Mouse (Mus musculus) stomach, embryonic 14.5 days (tissue): ENCODE measurements at regions not wholly inside any gene's neighbourhood (a gene's known extent, or its start where the extent isn't known, plus 50 kb on each side); places are given as distances from the start of the nearest gene placed in this dataset.

Source experiments
- ATAC-seq: fragments of 200-750 bp; cut with Nextera tagmentation; 2 replicates; pipeline ENCODE4 v1.8.0; 2017; ENCODE audit warnings: low read depth, moderate TSS enrichment; ENCODE audit not compliant: insufficient number of reproducible peaks, insufficient read depth, low FRiP score
- H3K27ac ChIP-seq: fragments of 300-500 bp; sonication (generic); 2 replicates; pipeline ENCODE4 v1.5.1; 2014; ENCODE audit warnings: mild to moderate bottlenecking, low read length, moderate library complexity, mixed read lengths
- H3K27me3 ChIP-seq: fragments of 300-500 bp; sonication (generic); 2 replicates; pipeline ENCODE4 v1.6.1; 2014; ENCODE audit warnings: low read length, control low read depth, mixed read lengths; ENCODE audit not compliant: control insufficient read depth, insufficient read depth
- H3K36me3 ChIP-seq: fragments of 300-500 bp; sonication (generic); 2 replicates; pipeline ENCODE4 v1.6.1; 2014; ENCODE audit warnings: mild to moderate bottlenecking, control low read depth, low read length, moderate library complexity, mixed read lengths; ENCODE audit not compliant: control insufficient read depth, insufficient read depth
- H3K4me1 ChIP-seq: fragments of 300-500 bp; sonication (generic); 2 replicates; pipeline ENCODE4 v1.6.1; 2014; ENCODE audit warnings: low read length, control low read depth, mixed read lengths; ENCODE audit not compliant: control insufficient read depth, insufficient read depth
- H3K4me2 ChIP-seq: fragments of 300-500 bp; sonication (generic); replicated peaks from 2 replicates; pipeline ENCODE4 v1.6.1; 2014; ENCODE audit warnings: low read depth, low read length, control low read depth
- H3K4me3 ChIP-seq: fragments of 300-500 bp; sonication (generic); 2 replicates; pipeline ENCODE4 v1.5.1; 2014; ENCODE audit warnings: low read depth, low read length, control low read depth
- H3K9ac ChIP-seq: fragments of 300-500 bp; sonication (generic); replicated peaks from 2 replicates; pipeline ENCODE4 v1.6.1; 2014; ENCODE audit warnings: low read depth, mild to moderate bottlenecking, control low read depth, low read length, moderate library complexity, mixed read lengths
- H3K9me3 ChIP-seq: fragments of 300-500 bp; sonication (generic); 2 replicates; pipeline ENCODE4 v1.6.1; 2016; ENCODE audit warnings: low read depth, low read length, control low read depth; ENCODE audit not compliant: control insufficient read depth
- WGBS: fragments of 180-500 bp; shearing (Covaris S2); extraction: QIAGEN DNeasy Blood & Tissue Kit; methylation state at CpG from one replicate; pipeline ENCODE4 v1.1.7; 2014; 5-methylcytosine and 5-hydroxymethylcytosine counted together

DNA sequence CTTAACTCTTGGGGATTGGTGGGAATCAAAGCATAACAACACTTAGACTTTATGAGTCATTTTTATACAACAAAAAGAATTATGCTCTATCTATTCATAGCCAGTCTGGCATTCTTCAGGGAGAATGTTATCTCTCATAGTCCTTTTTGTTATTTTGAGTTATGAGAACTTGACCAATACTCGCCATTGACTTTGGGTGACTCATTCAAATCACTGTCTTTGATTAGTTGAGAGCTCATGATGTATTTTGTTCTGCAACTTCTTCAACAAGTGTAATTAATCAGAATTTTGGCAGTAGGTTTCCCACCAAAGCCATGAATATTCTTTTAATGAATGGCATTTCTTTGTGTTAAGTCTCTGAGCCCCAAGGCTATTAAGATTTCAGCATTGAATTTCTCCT lies 139.6 kb downstream of the Ahr start:
- H3K9me3 ChIP-seq = no peaks in the 10 kb centered on the region
- ATAC-seq = no peak
- H3K4me2 ChIP-seq = no peak overlapping the region
- H3K27me3 ChIP-seq = no peaks in the 10 kb centered on the region
- no peaks in the 10 kb centered on the region for H3K4me1 ChIP-seq
- no peaks in the 10 kb centered on the region for H3K36me3 ChIP-seq
- WGBS = 80% methylated on average over 1 of the region's 1 CpGs
- no peak overlapping the region for H3K4me3 ChIP-seq
- no peak overlapping the region for H3K27ac ChIP-seq
- H3K9ac ChIP-seq = no peak overlapping the region

DNA sequence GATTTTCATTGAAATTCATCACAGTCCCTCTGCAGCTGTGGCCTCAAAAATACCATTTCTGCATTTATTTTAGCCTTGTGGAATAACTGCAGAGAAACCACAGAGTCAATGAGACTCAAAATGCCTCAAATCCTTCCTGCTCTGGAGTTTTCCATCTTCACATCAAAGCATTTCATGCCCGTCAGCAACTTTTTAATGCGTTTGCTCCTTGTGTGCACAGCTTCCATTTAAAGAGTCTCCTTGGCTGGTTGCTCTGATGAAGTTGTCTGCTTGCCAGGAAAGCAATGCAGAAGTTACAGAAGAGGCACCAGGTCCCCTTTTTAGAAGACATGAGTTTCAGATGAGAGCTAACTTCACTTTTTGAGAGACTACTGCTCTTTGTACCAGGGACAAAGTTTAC lies 142.7 kb downstream of the Ahr start:
- Histone ChIP-seq H3K9ac (no peak overlapping the region), H3K36me3 (no peaks in the 10 kb centered on the region), H3K4me1 (no peaks in the 10 kb centered on the region), H3K27me3 (no peaks in the 10 kb centered on the region), H3K27ac (no peak overlapping the region), H3K4me2 (no peak overlapping the region), H3K4me3 (no peak overlapping the region), H3K9me3 (no peaks in the 10 kb centered on the region)
- 58% methylated on average over 2 of the region's 2 CpGs for WGBS
- ATAC-seq = no peak

DNA sequence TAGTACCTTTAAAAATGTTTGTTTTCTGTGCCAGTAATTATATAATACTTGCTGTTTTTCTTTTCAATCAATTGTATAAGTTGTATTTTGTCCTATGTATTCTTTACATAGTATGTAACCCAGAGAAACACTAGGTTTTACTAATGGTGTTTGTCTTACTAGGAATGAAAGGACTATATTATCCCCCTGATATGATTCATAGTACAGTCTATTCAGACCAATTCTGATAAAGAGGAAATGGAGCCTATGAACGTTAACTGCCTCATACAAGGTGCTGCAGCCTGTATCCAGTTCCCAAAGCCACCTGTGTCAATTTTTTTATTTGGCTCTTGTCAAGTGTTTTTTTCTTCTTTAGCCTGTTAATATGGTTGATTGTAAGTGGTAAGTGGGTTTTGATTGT lies 144.6 kb downstream of the Ahr start:
- H3K36me3 ChIP-seq = no peaks in the 10 kb centered on the region
- H3K27ac ChIP-seq = no peak overlapping the region
- no peak overlapping the region for H3K4me3 ChIP-seq
- no peaks in the 10 kb centered on the region for H3K27me3 ChIP-seq
- no peak overlapping the region for H3K4me2 ChIP-seq
- WGBS = 65% methylated on average over 1 of the region's 1 CpGs
- no peaks in the 10 kb centered on the region for H3K4me1 ChIP-seq
- H3K9me3 ChIP-seq = no peaks in the 10 kb centered on the region
- peak; percentile 82 for ATAC-seq
- no peak overlapping the region for H3K9ac ChIP-seq

DNA sequence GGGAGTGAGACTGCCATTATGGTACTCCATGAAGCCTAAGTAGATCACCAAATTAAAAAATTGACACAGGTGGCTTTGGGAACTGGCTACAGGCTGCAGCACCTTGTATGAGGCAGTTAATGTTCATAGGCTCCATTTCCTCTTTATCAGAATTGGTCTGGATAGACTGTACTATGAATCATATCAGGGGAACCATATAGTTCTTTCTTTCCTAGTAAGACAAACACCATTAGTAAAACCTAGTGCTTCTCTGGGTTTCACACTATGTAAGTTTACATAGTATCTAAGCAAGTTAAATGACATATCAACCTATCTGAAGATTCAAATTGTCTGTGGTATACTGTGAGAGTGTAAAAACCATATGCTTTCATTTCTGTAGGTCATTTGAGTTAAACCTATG lies 145.0 kb downstream of the Ahr start:
- Histone ChIP-seq H3K9me3 (no peaks in the 10 kb centered on the region), H3K27ac (no peak overlapping the region), H3K36me3 (no peaks in the 10 kb centered on the region), H3K4me3 (no peak overlapping the region), H3K9ac (no peak overlapping the region), H3K27me3 (no peaks in the 10 kb centered on the region), H3K4me1 (no peaks in the 10 kb centered on the region), H3K4me2 (no peak overlapping the region)
- peak; percentile 74; the same call in 1 of the 2 replicates for ATAC-seq

DNA sequence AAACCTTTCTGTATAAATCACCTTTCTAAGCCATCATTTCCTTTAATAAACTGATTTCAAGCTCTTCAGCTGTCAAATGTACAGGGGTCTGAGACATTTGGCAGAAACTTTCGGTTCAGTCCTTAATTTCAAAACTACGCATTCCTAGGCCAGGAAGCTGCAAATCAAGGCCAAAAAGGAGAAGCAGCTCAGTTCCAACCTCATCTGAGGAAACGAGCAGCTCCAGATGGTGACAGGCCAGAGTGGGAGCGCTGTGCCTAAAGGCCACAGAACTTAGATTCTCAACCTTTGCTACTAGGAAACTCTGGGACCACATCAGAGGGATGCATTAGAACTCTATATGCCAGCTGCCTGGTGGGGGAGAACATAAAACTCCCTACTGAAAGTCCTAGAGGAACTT lies 150.6 kb downstream of the Ahr start:
- Histone ChIP-seq H3K4me3 (no peak overlapping the region), H3K9me3 (no peaks in the 10 kb centered on the region), H3K27me3 (no peaks in the 10 kb centered on the region), H3K27ac (no peak overlapping the region), H3K4me1 (no peaks in the 10 kb centered on the region), H3K36me3 (no peaks in the 10 kb centered on the region), H3K4me2 (no peak overlapping the region), H3K9ac (no peak overlapping the region)
- no peak for ATAC-seq
- WGBS = 50% methylated on average over 4 of the region's 4 CpGs

DNA sequence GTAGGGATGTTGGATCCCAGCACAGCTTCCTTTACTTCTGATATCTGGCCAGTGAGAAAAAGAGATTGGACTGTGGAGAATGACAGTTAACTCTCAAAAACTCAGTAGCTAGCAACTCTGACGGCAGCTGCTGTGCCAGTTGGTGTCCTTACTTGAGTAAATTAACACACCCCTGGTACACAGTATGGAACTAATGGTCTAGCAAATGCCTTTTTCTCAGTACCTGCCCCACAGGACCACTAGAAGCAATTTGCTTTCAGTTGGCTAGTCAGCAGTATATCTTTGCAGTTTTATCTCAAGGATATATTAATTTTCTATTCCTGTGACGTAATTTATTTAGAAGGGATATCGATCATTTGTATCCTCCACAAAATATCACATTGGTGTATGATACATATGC lies 157.6 kb downstream of the Ahr start:
- no peaks in the 10 kb centered on the region for H3K4me1 ChIP-seq
- ATAC-seq = no peak
- WGBS = 76% methylated on average over 3 of the region's 3 CpGs

DNA sequence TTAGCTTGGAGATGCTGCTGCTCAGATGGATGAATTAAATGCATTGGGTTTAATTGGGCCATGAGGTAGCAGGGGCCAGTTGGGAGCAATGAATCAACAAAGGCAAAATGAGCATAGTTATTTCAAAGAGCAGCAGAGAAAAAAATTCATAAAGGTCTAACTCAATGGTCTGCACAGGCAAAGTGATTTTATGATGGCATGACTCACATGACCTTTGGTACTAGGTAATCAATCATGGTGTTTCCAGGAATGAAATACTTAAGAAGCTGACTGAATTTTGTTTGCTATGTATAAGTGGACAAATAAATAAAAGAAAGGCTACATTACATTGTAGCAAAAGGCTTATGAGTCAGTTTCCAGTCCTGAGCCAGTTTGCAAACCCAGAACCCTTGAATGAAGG lies 158.5 kb downstream of the Ahr start:
- Histone ChIP-seq H3K27me3 (no peaks in the 10 kb centered on the region), H3K9ac (no peak overlapping the region), H3K4me2 (no peak overlapping the region), H3K27ac (no peak overlapping the region), H3K9me3 (no peaks in the 10 kb centered on the region), H3K36me3 (no peaks in the 10 kb centered on the region), H3K4me3 (no peak overlapping the region), H3K4me1 (no peaks in the 10 kb centered on the region)
- no peak for ATAC-seq

More for the DNA sequence above, 157.6 kb downstream of the Ahr start:
- H3K4me3 ChIP-seq = no peak overlapping the region
- no peaks in the 10 kb centered on the region for H3K27me3 ChIP-seq
- H3K9me3 ChIP-seq = no peaks in the 10 kb centered on the region
- no peak overlapping the region for H3K27ac ChIP-seq
- no peak overlapping the region for H3K9ac ChIP-seq
- no peak overlapping the region for H3K4me2 ChIP-seq
- no peaks in the 10 kb centered on the region for H3K36me3 ChIP-seq

DNA sequence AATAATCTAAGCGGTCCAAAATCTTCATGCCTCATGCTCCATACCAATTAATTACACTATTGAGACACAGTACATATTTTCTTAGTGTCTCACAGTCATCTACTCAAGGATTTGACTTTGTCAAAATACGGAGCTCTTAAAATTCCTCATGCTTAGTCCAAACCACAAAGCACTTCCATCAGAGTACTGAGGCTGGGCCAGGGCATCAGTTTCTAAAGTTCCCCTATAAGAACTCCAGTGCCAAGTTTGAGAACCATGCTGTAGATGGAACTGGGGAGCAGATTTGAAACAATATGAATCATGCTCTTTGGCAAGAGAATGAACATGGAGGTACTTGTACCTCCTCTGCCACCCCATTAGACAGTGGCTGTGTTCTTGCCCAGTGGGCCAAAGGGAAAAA lies 176.9 kb downstream of the Ahr start:
- H3K27ac ChIP-seq = no peak overlapping the region
- H3K36me3 ChIP-seq = no peaks in the 10 kb centered on the region
- no peak for ATAC-seq
- H3K4me3 ChIP-seq = no peak overlapping the region
- no peaks in the 10 kb centered on the region for H3K27me3 ChIP-seq
- H3K9ac ChIP-seq = no peak overlapping the region
- no peaks in the 10 kb centered on the region for H3K9me3 ChIP-seq
- no peaks in the 10 kb centered on the region for H3K4me1 ChIP-seq
- 91% methylated on average over 2 of the region's 2 CpGs for WGBS
- H3K4me2 ChIP-seq = no peak overlapping the region

DNA sequence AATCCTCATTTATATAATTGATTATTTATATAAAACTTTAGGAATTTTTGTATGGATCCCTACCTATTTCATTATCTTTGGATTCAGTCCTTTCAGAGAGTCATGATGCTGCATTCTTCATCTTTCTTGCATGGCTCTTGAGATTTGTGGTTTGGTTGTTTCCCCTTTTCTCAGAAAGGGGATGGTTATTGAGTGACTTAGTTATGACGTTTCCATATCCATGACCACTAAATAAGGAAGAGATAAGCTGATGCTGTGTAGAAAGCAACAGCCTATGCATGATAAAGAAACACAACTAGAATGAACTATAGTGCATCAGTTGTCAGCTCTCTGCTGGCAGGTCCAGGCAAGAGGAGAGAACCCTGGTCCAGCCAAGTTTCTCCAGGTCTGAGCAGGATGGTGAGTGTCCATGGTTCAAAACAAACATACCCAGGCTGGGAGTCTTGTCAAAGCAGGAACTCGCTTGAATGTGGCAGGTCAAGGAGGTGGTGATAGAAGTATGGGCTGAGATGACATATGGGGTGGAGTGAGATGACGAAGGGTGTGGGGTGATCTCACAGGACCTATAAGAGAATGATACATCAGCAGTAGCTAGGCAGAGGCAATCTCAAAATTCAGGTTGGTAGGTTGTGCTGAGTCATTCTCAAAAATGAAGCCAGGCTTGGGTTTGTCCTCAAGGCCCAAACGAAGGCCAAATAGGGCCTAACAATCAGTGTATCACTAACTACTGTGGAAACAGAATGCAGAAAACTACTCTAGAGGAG lies 196.5 kb downstream of the Ahr start:
- H3K27ac ChIP-seq = no peak overlapping the region
- H3K9me3 ChIP-seq = no peaks in the 10 kb centered on the region
- WGBS = 86% methylated on average over 4 of the region's 4 CpGs
- H3K4me1 ChIP-seq = no peaks in the 10 kb centered on the region
- no peak overlapping the region for H3K4me3 ChIP-seq
- H3K4me2 ChIP-seq = no peak overlapping the region
- no peaks in the 10 kb centered on the region for H3K36me3 ChIP-seq
- no peak overlapping the region for H3K9ac ChIP-seq
- no peaks in the 10 kb centered on the region for H3K27me3 ChIP-seq
- ATAC-seq = no peak
